Mouse (Mus musculus) olfactory bulb, adult 2 months (tissue): Measurements from ENCODE around the gene Dse.

Source experiments
- CTCF ChIP-seq: fragments of 200-500 bp; IDR thresholded peaks from 2 replicates; pipeline ENCODE4 v1.5.1; 2012; ENCODE audit warnings: low read depth, mild to moderate bottlenecking, low read length, moderate library complexity; ENCODE audit not compliant: insufficient read depth
- POLR2A ChIP-seq: fragments of 200-500 bp; IDR thresholded peaks from 2 replicates; pipeline ENCODE4 v1.6.1; 2012; ENCODE audit warnings: mild to moderate bottlenecking, low read depth, low read length, moderate library complexity; ENCODE audit not compliant: insufficient read depth

GRCm38 (mm10) chr10:34117770-34118169, 89.7 kb downstream of the Dse start:
- no peak for TF ChIP-seq CTCF
- TF ChIP-seq POLR2A = no peak
